Mouse (Mus musculus) urinary bladder, postnatal 10 days (tissue): Measurements from ENCODE around the gene Il17ra.

Source experiments
- DNase-seq: peaks from one replicate; pipeline ENCODE4 v3.0.0; 2022; ENCODE audit warnings: low spot score

The Il17ra gene

GRCm38 (mm10) chr6:120471991-120472441 is 9.0 kb downstream of the Il17ra start:
- no peak for DNase-seq

GRCm38 (mm10) chr6:120472455-120473140 is 9.6 kb downstream of the Il17ra start:
- DNase-seq = no peak

- no peak for DNase-seq
These were observed 10.4 kb downstream of the Il17ra start for GRCm38 (mm10) chr6:120473427-120473826.

- DNase-seq = no peak
These were observed 12.2 kb downstream of the Il17ra start for GRCm38 (mm10) chr6:120475288-120475687.

GRCm38 (mm10) chr6:120479302-120479701 is 16.3 kb downstream of the Il17ra start:
- no peak for DNase-seq

DNA sequence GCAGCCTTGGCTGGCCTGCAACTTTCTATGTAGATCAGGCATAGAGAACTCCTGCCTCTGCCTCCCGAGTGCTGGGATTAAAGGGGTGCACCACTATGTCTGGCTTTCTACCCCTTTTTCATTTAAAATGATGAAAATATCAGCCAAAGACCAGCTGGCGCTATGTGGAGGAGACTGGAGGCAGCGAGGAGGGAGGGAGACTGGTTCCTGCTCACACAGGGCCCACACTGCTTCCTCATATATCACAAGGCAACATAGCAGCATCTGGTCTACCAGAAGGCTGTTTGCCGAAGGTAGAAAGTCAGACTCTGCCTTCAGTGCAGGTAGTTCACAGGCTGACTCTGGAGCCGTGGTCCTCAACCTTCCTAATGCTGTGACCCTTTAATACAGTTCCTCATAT is 17.3 kb downstream of the Il17ra start:
- no peak for DNase-seq

DNA sequence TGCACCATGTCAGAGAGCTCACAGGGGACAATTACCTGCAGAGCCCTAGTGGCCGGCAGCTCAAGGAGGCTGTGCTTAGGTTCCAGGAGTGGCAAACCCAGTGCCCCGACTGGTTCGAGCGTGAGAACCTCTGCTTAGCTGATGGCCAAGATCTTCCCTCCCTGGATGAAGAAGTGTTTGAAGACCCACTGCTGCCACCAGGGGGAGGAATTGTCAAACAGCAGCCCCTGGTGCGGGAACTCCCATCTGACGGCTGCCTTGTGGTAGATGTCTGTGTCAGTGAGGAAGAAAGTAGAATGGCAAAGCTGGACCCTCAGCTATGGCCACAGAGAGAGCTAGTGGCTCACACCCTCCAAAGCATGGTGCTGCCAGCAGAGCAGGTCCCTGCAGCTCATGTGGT is 18.5 kb downstream of the Il17ra start:
- no peak for DNase-seq

DNA sequence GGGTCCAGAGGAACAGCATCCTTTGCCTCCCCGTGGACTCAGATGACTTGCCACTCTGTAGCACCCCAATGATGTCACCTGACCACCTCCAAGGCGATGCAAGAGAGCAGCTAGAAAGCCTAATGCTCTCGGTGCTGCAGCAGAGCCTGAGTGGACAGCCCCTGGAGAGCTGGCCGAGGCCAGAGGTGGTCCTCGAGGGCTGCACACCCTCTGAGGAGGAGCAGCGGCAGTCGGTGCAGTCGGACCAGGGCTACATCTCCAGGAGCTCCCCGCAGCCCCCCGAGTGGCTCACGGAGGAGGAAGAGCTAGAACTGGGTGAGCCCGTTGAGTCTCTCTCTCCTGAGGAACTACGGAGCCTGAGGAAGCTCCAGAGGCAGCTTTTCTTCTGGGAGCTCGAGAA is 19.0 kb downstream of the Il17ra start:
- no peak for DNase-seq

- no peak for DNase-seq
These were observed 19.7 kb downstream of the Il17ra start for GRCm38 (mm10) chr6:120482756-120483155.

DNA sequence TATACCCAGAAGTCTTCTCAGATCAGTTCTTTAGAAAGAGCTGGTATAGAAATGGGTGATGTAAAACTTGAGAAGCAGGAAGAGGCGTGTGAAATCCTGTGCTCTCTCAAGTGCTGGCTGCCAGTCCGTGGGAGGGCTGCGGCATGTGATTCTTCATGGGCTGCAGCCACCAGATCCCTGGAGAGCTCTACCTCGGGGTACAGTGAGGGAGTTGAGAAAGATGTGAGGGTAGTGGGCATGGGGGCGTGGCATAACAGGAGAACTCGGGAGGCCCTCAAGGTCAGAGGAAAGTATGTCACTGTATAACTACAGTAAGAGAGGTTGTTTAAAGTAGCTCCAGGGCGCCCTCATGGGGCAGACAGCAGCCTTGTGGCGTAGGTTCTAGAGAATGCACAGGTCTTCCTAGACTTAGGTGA is 20.2 kb downstream of the Il17ra start:
- DNase-seq = no peak

DNA sequence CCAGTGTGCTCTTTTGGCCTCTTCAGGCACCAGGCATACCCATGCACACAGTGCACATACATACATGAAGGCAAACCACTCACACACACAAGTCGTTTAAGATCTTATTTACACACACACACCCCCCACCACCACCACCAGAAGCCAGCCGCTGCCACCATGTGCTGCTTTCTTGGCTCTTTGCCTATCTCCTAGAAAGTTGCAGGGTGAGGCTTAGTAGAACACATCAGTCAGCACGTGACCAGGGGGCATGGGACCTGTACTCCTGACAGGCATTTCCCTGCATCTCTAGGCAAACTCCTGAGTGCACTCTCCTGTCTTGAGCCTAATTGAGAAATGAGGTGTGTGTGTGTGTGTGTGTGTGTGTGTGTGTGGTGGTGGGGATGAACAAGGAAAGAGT is 22.0 kb downstream of the Il17ra start:
- DNase-seq = no peak

GRCm38 (mm10) chr6:120486051-120486510 is 23.0 kb downstream of the Il17ra start:
- DNase-seq = no peak

DNA sequence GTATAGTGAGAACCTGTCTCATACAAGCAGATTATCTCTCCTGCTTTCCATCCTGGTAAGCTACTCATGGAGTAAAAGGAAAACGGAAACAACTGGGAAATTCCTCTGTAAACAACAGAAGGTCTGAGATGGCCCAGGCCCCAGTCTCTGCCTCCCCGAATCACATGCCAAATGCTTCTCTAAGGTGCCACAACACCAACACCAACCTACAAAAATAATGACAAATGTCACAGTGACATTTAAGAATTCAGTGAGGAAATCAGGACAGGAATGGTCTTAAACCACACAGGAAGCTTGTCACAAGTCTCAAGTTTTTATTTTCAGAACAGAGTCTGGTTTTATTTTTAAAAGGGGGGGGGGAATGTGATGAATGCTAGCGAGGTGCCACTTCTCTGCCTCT is 25.6 kb downstream of the Il17ra start:
- no peak for DNase-seq

GRCm38 (mm10) chr6:120489461-120489860 is 26.4 kb downstream of the Il17ra start:
- no peak for DNase-seq

DNA sequence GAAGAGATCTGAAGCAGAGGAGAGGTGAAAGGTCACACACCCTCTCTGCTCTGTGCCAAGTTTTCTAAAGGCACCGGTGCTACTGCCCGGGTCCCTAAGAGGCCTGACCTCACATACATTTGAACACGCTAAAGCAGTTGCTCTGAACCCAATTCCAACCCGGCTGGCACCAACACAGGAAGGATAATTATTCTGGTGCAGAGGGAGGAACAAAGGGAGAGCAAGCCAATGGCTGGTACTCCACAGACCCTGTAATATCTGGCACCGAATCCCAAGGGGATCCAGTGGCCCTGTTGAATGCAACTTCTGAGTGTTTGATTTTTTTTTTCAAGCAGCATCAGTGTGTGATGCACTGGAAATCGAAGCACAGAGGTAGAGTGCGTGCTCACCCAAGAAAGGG is 28.0 kb downstream of the Il17ra start:
- DNase-seq = no peak

- DNase-seq = no peak
These were observed 28.9 kb downstream of the Il17ra start for GRCm38 (mm10) chr6:120491862-120492498.

- DNase-seq = no peak
These were observed 29.7 kb downstream of the Il17ra start for GRCm38 (mm10) chr6:120492499-120493373.

DNA sequence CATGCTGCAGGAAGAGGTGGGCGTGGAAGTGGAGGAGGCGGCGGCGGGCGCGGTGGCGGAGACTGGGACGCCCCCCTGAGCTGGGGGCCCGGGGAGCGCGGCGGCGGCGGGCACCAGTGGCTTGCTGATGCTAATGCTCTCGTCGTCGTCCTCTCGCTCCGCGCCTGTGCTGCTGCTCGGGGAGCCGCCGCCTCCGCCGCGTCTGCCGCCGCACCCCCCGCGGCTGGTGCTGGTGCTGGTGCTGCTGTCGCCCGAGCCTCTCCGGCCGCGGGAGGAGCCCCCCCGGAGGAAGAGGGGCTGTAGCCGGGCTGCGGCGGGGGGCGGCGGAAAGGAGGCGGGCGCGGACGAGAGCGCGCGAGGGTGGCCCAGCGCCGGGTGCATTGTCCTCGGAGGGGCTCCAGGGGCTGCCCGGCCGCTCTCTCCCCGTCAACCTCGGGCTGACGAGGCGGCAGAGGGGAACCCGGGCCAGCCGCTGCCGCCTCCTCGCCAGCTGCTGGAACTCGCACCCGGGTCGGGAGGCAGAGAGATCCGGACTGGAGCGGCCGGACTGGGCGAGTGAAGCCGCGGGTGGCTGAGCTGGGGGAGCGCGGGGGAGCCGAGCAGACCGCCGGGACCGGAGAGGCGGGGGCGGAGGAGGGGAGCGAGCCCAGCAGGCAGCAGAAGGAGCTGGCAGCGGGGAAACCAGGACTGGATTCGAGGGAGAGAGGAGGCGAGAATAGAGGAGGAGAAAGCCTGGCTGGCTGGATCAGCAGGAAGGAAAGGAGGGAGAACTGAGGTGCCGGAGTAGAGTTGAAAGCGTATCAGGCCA is 30.5 kb downstream of the Il17ra start, which contains the start of gene Tmem121b:
Tmem121b (minus strand) TSS at position 434 of the 808 bp plus-strand sequence.
- DNase-seq = no peak

DNA sequence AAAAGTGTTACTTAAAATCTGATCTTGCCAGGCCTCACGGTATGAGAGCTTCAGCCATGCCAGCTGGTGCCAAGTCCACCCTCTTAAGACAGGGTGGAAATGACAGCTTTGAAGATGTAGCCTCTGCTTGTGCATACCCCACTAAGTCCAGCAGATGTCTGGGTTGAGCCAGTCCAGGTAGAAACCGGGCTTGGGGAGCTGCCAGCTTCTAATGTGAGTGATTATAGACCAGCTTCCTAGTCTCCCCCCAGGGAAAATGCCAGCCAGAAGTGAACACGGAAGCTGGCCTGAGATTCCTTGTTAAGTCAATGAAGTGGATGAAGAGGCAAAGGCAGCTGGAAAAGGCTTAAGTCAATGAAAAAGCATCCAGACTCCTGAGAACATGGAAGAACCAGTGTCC is 33.5 kb downstream of the Il17ra start:
- DNase-seq = no peak

DNA sequence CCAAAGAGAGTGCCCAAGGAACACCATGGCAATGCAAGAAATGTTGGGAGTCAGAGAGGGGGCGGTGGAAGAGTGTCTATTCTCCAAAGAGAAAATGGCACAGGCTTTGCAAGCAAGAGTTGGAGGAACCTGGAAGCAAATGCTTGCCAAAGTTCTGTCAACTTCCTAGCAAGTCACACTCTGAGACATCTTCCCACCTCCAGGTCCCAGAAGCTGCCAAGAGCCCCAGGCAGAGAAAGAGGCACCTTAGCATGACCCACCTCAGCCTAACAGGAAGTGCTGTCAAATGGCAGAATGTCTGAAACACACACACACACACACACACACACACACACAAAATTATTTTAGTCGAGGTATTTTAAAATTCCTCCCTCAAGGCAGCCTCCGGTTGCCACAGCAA is 41.0 kb downstream of the Il17ra start:
- DNase-seq = no peak

DNA sequence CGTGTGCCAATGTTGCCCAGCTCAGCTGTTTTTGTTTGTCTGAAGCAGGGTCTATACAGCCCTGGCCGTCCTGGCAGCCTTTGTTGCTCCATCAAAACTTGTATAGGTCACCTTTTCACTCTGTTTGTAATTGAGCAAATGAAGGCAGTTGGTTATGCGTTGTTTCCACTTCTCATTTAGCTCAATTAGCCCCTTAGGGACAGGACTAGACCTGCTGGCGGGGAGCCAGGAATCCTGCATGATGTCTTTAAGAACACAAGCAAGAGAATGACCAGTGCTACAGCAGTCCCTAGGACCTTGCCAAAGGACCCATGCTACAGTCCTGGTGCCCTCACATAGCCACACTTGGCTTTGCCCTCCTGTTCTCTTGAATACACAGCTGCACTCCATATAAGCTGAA is 42.5 kb downstream of the Il17ra start:
- DNase-seq = no peak

GRCm38 (mm10) chr6:120508645-120509044 is 45.6 kb downstream of the Il17ra start:
- no peak for DNase-seq
